Mouse (Mus musculus): Measurements from ENCODE around the gene Has3.
"Not testable (repeated sequence)": the region's sequence is repeated elsewhere in the genome, so short reads cannot be mapped to it uniquely, and the experiment has no call there.

Has3 gene

DNA sequence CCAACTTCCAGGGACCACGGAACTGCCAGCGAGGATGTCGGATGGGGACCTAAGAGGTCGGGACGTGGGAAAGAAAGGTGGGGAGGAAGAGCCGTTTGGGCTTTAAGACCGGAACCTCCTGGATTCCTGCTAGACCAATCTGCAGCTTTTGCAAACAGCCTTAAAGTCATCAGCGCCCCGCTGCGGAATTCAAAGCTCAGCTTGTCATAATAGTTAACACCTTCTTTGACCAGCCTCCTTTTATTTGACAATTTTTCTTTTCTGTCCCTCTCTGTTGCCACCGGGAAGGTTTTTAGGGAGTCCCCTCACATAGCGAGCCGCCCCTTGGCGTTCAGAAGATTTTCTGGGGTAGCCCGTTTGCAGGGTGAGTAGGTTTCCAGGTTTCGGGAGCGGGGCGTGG is at the start of gene Has3:
Gene Has3 (plus strand): TSS at position 192 of the 400 bp plus-strand sequence.
- DNase-seq = no peak

DNA sequence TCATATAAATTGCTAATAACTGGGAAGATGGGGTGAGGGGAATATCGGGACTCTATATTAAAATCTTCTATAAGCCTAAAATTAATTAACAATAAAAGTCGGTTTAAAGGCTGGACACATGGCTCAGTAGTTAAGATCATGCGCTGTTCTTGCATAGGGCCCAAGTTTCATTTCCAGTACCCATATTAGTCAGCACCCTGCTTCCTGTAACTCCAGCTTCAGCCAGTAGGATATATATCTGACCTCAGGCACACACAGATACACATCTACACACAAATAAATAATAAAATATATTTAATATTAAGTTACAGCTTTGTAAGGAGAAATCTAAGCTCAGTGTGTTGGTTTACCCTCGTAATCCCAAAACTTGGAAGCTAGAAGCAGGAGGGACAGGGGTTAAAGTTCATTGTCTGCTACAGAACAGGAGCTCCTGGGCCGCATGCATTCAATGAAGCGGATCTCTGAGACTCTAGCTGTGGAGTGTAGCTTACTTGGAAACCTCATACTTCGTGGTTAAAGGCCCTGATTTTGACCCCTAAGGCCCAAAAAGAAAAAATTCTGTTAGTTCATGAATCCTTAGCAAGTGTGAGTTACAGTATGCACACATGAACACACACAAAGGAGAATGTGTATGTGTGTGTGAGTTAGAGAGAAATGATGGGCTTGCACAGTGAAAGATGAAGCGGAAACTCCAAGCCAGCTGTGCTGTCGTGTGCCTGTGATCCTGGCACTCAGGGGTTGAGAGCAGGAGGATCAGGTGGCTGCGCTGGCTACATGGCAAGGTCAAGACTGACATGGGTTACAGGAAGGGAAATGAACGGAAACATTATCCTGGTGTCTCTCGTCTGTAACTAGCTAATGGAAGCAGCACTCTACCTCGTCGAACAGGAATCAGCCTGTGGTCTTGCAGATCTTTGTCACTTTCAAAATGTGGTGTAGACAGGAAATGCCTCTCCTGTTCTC is 49.2 kb upstream of the Has3 start:
- no peak for DNase-seq

DNA sequence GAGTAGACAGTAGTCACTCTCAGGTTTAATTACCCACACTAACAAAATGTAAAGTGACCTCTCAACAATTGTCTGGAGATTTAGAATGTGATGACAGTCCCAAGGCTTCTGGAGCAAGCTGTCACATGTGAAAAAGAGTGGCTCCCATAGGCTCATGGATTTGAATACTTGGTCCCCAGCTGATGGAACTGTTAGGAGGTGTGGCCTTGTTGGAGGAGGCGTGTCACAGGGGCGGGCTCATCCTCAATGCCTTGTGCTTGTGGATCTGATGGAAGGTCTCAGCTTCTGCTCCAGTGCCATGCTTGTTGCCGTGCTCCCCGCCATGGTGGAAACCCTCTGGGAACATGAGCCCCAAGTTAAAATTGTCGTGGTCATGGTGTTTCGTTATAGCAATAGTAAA is 41.1 kb upstream of the Has3 start:
- no peak for DNase-seq

DNA sequence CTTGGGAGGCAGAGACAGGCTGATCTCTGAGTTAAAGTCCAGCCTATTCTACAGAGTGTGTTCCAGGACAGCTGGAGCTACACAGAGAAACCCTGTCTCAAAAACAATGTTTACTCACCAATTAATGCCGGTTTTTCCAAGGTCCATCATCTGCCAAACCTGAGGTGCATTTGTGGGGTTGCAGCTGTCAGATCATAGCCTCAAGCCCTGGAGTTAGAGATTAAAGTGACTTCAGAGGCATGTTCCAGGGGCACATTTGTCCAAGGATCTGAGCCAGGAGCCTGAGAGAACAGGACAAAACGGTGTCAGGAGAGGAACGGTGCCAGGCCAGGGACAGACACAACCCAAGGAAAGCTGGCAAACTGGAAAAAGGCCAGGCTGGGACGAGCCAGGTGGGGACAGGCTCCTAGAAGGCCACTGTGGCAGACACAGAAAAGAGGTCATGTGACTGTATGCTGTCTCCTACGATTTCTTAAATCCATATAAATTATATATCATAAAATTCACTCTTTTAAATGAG is 40.5 kb upstream of the Has3 start:
- DNase-seq = no peak

DNA sequence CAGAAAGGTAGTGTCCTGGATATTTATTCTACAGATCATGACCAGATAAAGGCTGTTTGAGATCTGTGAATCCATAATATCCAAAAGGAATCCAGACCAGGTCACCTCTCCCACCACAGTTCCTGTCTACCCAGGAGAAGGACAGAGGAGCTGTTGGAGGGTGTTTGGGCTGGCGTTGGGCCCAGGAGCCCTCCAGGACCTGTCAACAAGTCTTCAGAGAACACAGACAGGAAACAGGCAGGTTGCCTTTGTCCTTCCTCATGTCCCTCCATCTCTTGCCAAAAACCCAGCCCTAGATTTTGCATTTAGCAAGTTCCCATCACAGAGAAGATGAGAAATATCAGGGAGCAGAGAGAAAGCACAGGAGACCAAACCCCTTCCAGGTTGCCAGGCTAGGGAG is 35.1 kb upstream of the Has3 start:
- no peak for DNase-seq

DNA sequence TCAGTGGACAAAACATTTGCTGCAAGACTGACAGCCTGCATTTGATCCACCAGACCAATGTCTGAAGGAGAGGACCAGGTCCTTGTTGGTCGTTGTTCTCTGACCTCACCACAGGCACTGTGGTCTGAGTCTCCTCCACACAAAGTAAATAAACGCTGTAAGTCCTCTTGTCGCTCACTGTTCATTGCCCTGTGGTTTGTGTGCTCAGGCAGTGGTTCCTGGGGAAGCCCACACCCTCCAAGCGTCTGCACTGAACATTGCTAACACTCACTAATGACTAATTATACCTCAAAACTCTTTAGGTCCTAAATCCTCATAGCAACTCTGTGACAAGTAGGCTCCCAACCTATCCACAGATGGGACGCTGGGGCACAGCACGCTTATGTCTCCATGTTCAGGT is 33.5 kb upstream of the Has3 start:
- DNase-seq = no peak

DNA sequence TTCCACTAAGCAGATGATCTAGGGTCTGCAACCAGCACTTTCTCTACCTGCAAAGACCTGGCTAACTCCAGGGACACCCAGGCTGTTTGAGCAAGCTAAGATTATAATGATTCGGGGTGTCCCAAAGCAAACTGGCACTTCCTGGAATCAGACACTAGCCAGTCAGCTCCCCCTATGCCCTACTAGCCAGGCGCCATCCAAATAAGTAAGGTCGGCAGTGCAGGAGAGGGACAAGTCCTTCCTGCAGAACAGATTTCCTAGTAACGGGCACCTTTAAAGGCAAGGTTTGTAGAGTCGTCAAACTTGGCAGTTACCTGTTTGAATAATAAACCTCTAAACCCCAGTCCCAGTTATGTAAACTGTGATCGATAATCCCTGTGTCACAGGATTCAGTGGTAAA is 31.2 kb upstream of the Has3 start:
- DNase-seq = no peak

DNA sequence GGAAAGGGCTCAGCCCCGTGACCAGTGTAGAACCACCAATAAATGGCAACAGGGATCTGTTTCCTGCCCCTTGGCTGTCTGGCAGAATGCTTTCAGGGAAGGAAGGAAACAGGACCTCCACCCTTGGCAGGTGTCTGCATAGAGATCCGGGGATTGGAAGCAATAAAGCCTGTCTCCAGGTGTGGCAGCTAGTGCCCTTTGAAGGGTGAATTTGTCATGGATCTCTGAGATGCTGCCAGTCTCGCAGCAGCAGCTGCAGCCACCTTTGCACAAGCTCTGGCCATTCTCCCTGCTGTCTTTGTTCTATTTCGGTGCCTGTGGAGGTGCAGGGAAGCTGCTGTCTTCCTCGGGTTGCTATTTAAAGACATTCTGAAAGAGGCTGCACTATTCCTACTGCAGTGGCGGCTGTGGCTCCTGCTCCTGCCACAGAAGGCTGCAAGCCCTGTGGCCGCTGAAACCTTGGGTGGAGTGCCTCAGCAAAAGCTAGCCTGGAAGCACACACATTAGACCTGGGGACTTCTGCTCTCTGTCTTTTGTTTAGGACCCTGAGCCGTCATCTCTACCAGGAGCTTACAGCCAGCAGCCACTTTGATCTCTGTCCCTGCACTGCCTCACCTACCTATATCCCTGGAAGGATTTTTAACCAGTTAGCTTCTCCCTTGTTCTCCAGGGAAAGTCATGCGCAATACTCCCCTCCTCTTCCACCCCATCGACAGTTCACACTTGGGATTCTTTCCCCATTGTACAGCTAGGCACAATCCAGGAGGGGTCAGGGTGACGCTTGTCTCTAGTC is 30.6 kb upstream of the Has3 start:
- DNase-seq = no peak

DNA sequence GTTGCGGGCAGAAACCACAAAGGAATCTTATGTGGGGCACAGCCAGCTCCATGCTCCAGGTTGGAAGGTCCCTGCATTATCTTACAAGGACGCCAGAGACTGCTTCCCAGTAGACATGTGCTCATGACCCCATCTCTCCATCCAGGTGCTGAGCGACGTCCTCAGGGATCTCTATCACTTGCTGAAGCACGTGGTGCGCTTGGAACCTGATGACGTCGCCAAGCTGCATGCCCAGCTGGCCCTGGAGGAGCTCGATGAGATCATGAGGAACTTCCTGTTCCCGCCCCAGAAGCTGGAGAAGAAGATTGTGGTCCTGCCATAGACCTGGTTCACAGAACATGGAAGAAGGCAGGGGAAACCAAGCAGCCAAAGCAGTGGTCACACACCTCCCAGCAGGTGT is 20.0 kb upstream of the Has3 start:
- DNase-seq = no peak

DNA sequence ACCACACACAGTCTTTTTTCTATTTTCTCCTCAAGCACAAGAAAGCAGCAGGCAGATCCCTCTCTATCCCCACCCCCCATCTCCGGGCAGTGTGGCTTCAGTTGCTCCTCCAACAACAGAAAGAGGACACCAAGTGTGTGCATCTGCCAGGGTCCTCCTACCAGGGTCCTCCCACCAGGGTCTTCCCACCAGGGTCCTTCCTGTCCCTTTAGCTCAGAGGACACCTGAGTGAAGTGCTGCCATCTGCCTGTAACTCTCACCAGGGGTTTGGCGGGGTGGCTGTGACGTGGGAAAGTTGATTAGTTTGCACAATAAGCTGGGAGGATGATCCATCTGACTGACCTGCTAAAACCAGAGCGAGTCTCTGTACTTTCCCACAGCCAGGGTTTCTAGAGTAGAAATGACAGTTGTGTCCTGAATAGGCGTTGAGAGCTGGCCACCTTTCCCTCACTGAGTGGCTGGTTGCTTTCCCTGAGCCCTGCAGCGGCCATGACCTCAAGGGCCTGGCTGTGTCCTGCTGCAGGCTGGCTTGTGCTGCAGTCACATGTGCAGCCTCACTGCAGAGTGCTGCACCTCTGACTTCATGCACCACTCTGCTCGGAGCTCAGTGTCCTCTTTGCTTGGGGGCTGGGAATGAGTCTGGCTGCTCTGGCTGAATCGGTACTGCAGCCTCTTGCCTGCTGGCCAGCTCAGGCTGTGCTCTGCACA is 15.4 kb upstream of the Has3 start:
- no peak for DNase-seq

DNA sequence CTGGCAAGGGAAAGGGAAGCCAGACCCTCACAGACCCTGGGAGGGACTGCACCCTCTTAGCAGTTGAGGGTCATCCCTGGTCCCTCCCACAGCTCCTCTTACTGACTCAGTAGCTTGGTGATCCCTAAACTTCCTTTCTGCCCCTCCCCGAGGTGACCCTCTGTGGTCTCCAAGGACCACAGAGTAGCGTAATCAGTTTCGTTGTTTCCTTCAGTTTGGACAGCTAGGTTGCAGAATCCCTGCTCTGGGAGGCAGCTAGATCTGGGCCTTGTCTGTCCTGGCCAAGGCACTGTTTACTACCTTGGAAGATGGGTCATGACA is 14.8 kb upstream of the Has3 start:
- DNase-seq = no peak

DNA sequence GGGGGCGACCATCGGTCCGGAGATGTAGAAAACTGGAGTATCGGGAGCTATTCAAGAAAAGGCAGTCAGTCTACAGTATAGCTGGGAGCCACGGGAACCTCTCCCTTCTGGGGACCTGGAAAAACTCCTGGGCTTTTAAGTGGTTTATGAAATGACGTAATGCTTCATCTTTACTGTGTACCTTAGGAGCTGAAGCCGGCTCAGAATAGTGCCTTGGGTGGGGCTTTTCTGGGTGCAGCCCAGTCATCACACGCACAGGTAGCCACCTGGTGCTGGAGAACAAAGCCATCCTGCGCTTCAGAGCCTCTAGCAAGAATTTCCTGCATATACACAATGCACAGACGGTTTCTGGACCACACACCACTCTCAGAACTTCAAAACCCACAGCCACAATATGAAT is 7.2 kb upstream of the Has3 start:
- DNase-seq = no peak

DNA sequence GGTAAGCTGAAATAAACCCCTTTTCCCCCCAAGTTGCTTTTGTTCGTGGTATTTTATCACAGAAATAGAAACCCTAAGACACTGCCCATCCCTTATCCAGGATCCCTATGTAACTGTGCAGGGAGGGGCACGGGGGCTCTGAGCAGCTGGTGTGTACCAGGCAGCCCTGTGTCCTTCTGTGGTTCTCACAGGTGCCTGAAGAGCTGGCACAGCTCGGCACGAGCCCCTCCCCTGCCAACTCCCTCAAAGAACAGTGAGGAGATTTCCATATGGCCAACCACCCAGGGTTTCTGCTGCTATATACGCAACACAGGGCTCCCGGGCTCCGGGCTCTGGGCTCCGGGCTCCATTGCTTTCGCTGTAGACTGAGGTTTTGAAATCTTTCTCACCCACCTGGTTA is 4.7 kb upstream of the Has3 start:
- DNase-seq = no peak

DNA sequence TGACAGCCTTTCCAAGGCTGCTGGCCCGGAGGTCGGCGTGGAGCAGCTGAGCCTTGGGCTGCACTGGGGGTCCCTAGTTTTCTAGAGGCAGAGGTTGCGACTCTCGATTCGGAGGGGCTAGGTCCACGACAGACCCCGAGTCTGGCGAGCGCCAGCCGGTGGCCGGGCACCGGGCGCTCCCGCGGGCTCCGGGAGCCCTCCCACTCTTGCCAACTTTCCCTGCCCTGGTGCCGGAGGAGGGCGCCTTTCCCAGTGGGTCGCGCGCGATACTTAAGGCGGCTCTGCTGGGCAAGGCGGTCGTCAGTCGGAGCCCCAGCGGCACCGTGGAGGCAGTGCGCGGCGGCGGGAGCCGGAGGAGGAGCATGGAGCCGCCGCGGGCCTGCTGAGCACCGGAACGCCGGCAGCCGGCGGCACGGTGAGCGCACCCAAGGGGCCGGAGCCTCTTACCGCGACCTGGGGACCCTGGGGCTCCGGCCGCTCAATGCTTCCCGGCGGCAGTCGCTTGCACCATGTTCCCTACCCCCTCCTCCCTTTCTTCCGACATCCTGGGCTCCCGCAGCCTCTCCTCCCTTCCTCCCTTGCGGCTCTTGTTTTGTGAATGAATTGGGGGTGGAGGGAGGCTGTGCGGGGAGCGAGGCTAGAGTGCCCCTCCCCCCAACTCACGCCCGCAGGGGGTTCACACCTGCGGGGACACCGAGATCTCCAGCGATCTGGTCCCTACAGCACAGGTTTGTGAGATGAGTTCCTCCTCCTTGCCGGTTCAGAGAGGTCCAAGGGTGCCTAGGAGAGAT is 690 bp downstream of the Has3 start:
- peak; percentile 41 for DNase-seq

DNA sequence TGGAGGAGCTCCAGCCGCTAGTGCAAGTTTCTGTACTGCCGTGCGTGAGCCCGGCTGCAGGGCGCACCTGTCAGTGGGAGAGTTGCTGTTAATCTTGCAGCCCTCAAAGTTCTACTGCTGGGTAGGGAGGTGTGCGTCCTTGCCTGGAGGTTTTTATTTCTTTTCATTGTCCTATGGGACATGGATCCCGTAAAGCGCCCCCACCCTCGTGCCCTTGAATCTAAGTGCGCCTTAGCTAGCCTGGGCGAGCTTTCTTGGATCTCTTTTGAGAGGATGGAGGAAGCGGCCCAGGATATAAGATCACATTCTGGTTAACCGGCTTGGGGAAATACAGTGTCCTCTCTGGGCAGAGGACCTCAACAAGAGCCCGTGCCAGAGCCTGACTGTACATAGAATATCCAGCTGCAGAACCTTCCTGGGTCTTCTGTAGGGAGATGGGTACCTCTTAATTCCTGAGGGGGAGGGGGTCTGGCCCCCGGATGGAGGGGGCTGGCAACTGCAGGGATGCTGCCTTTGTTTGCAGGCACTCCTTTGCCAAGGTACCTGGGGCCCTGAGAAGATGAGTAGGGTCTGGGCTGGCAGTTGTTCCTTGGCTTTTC is 1.4 kb downstream of the Has3 start:
- DNase-seq = no peak

DNA sequence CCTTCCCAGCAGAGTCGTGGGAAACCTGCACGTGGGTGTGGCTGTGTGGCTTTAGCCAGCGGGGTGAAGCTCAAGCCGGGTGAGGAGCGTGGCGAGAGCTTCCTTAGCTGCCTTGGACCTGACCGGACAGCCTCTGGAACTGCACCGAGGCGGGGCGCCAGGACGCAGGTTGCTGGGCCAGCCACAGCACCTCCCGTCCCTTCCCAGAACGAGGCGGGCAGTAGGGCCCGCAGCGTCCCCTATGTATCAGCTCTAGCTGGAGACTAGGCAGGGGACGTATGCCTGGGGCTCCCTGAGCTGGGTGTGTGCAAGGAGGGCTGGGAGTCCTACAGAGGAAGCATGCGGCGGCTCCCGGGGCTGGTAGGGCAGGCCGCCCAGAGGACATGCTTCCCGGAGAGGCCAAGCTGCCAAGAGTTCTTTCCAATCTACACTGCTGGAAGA is 1.9 kb downstream of the Has3 start:
- DNase-seq = no peak

DNA sequence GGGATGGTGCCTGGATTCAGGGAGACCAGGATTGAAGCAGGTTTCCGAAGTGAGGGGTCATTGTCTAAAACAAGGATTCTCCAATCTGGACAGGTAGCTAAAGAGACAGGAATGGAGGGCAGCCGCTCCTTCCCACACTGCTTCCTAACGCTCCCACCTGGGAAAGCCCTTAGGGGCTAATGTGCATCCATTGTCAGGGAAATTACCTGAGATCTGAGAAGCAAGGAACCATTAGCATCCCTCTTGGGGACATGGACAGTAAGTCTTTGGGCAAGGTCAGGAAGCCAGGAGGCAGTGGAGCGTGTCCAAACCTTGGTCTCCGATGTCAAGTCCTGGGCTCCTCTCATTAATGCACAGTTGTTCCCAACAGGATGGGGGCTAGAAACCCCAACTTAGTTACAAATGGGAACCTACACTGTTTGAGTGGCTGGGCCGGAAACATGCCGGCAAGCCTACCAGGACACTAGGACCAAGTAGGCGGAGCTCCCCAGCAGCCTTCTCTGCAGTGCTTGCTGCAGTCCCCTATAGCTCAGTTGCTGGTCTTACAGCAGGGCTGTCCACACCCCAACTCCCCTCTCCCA is 2.5 kb downstream of the Has3 start:
- no peak for DNase-seq

DNA sequence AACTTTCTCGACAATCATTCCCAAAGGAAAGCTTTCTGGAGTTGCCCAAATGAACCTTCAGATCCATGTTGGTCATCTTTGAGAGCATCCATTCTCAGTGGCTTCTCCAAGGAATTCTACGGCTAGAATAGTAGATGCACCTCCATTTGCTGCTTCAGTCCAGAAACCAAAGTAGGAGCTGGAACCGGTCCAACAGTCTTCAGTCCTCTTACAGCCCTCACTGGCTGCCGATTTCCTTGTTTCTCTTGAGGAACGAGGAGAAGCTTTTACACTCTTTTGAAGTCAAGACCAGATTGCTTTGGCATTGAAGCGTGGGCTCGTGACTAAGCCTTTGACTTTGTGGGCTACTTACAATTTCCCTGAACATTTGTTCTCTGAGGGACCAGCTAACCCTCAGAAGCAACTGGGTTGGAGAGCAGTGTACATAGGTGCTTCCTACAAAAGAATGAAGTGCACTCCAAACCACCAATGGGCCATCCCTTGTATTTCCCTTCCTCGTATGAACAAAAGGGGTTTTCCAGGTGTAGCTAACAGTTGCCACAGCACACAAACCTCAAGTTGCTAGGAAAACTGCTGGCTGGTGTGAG is 10.2 kb downstream of the Has3 start:
- no peak for DNase-seq

DNA sequence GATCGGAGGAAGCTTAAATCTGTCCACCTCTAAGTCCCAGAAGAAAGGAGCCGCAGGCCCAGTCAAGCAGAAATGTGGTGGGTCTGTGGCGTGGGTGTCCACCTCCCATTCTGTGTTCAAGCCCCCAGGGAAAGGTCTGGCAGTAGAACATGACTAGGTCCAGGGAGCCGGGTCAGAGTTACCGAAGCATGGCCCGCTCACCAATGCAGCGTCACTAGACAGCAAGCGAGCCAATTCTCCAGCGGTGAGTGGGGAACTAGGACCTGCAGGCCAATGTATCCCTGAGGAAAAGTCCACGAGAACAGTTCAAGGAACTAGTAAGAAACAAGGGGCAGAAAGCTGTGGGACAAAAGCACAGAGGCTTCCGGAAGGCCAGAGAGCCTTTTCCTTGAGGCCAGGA is 14.1 kb downstream of the Has3 start:
- DNase-seq = not testable (repeated sequence)

DNA sequence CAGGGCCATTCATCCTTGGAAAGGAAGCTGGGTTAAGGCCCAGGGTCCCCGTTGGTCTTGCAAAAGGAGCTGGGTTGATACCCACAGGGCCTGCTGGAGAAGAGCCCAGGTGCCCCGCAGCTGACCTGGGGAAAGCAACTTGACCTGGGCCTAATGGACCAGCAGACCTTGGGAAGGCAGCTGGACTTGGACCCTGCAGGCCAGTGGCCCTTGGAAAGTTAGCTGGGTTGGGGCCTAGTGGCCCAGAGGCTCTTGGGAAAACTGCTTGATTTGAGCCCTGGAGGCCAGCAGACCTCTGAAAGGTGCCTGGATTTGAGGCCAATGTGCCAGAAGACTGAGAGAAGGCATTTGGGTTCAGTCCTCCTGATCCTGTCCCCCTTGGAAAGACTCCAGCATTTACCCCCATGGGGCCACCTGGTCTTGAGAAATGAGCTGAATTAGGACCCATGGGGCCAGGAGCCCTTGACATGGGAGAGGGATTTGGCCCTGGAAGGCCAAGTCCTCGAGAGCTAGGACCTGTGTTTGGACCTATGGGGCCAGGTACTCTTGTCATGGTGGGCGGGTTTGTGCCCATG is 14.9 kb downstream of the Has3 start:
- DNase-seq = not testable (repeated sequence)
